Mouse (Mus musculus) frontal cortex, adult 2 months (tissue): Measurements from ENCODE around the gene Mc3r. TPM values are rescaled to one million over a fixed set of nuclear protein-coding genes. Genes with fewer than 3 reads are reported as not detected.

Experiments
- DNase-seq, 2 experiments: peaks; one replicate each; pipeline ENCODE4 v3.0.0; 2022; ENCODE audit warnings: low spot score in 1 of 2; ENCODE audit errors: extremely low spot score in 1 of 2
- polyA plus RNA-seq: library from polyadenylated mRNA; depleted of rRNA; stranded (reverse); fragments of >200 nt; gene quantifications from 2 replicates; pipeline ENCODE4 v1.2.3, GENCODE M21; 2012; rRNA removed

Mc3r gene
- polyA plus RNA-seq = 0.13 and 0.22 TPM in 2 replicates

DNA sequence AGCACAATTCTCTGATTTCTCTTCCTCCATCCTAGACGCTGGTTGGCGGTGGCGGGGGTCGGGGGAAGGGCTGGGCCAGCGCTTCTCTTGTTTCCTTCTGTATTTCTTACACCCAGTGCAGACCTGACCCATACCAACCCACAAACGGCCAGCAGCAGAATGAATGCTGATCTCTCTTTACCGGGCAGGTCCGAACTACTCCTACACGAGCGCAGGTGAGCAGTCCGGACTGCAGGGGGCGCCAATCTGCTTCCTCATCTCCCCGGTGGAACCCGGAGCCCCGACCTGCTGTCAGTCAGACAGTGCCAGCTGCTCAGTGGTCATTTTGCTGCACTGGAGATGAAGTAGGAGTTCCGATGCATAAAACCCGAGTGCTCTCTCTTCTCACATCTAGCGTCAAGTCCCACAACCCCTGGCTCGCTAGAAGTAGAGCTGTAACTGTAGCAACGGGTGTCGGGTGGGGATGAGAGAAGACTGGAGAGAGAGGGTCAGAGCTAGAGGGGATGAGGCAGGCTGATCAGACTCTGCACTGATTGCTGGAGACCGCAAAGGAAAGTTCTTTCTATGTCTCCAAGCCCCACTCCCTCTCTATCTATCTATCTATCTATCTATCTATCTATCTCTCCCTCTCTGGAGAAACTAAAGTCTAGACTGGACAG is at the start of gene Mc3r:
Mc3r (plus strand) TSS at position 387 of the 659 bp plus-strand sequence.
- peak in 1 of 2 experiments; percentile 78 for DNase-seq

DNA sequence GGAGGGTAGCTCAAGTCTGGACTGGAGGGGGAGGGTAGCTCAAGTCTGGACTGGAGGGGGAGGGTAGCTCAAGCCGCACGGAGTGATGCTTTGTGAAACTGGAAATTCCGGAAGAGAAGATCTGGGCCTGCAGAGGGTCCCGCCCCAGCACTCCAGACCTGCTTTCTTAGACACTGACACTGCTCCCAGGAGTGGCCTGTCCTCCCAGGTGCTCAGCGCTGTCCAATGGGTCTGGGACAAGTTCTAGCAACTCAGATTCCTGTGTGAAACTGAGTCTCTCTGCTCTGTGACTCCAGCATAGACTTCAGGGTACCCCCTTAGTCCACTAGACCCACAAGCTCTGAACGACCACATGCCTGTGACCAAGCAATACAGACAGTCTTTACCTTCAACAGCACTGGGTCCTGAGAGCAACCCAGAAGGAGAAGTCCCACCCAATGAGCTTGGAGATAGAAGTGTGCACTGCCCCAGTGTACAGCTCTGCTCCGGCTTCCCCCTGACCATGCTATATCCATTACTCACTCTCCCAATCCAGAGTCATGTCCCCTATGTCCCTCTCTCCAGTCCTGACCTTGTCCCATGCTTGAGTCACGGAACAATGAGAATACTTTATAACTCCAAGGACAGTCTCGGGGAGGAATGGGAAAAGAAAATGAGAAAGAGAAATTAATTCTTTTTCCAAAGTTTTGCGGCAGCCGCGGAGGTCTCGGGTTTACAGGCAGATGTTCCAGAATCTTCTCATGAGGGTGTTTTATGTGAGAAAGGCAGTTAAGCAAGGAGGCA is 46.1 kb upstream of the Mc3r start:
- no peak for DNase-seq

DNA sequence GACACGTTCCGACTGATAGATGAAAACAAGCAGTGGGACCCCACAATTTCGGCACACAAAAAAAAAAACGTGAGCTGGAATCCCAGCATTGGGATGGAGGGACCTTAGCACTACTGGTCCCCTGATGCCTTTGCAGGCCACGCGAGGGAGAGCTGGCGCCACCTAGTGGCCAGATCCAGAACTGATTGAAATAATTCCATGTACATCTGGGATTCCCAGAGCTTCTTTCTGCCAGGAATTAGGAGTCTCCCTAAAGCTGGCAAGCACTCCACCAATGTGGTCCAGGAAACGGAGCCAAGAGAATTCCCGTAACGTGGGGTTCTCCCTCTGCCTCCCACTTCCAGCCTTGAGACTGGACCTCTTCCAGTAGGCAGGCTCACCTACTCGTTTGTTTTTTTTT is 41.3 kb upstream of the Mc3r start:
- peak; percentile 74 to 98 for DNase-seq

DNA sequence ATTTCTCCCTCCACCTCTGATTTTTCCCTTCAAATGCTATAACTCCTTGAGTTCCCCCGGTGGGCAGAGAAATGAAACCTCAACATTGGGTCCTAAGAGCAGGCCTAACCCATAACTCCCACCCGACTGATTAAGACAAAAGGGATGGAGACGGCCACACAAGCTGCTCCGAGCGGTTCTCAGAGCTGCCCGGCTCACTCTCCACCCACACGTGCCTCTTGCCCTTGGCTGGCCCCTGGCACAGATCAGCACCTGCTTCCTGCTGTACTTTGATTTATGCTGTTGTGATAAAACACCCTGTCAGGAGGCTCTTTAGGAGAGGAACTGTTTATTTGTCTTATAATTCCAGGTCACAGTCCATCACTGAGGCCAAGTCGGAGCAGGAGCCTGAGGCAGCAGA is 34.8 kb upstream of the Mc3r start:
- no peak for DNase-seq

DNA sequence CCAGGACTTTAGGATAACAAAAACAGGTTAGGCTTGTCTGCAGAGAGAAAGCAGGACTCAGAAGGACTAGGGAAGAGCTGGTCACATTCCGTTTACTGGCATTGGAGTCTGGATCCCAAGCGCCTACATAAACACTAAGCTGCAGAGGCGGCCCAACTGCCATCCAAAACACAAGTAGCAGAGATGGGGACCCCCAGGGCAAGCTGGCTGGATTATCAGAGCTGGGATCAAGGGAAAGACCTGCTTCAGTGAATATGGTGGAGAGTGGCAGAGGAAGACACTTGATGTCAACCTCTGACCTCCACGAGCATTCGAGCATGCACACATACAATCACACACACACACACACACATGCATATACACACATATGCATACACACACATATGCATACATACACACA is 34.0 kb upstream of the Mc3r start:
- DNase-seq = no peak

DNA sequence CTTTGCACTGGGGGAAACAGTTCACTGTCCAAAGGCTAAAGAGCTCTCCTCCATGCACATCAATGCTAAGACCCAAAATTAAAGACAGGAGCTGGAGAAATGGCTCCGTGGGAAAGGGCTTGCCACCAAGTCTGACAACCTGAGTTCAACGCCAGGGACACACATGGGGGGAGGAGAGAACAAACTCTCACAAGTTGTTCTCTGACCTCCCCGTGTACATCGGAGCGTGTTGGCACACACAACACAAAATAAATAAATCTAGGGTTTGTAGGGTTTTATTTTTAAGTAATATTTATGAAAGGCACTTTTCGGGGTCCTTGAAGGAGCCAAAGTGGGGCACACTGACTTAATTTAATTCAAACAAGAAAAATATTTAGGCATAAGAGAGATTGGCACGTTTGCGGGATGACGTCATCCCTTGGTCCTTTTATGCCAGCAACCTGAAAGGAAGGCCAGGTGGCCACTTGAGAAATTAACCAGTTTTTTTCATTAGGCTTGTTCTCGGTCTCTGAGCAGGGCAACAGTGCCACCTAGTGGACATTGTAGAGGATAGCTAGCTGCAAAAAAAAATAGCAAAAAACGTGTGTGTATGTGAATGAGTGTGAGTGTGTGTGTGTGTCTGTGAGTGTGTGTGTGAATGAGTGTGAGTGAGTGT is 32.7 kb upstream of the Mc3r start:
- peak in 1 of 2 experiments; percentile 72 for DNase-seq

DNA sequence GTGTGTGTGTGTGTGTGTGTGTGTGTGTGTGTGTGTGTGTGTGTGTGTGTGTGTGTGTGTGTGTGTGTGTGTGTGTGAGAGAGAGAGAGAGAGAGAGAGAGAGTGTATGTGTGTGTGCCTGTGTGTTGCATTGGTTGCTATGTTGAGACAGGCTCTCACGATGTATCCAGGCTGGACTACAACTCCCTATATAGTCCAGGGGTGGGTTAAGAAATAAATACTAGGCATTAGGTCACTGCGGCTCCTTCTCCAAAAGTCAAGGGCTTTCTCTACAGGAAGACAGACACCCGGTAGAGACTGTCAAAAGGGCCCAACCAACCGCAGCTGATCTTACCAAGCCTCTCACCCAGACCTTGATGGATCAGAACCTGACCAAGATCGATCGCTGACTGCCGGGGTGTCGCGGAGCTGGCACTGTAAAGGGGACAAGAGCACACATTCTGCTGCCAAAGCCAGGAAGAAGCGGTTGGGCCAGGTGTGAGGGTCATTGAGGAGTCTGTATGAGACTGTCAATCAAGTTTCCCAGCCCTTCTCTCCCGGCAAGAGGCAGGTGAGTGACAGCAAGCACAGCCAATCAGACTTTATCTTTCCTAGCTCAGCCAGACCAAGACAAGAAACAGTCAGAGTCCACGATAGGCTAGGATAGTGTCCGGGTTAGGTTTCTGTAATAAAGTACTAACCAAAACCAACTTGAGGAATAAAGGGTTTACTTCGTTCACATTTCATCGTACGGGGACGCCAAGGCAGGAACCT is 32.0 kb upstream of the Mc3r start:
- DNase-seq = no peak

DNA sequence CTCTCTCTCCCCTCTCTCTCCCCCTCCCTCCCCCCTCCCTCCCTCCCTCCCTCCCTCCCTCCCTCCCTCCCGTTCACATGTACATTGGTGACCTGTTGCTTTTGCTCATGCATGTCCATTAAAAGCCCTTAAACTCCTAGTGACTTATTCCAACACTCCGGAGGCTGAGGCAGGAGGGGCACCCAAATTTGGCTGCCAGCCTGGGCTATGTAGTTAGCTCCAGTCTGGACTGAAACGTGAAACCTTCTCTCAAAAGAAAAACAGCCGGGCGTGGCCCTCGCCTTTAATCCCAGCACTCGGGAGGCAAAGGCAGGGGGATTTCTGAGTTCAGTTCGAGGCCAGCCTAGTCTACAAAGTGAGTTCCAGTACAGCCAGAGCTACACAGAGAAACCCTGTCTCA is 30.4 kb upstream of the Mc3r start:
- DNase-seq = no peak

DNA sequence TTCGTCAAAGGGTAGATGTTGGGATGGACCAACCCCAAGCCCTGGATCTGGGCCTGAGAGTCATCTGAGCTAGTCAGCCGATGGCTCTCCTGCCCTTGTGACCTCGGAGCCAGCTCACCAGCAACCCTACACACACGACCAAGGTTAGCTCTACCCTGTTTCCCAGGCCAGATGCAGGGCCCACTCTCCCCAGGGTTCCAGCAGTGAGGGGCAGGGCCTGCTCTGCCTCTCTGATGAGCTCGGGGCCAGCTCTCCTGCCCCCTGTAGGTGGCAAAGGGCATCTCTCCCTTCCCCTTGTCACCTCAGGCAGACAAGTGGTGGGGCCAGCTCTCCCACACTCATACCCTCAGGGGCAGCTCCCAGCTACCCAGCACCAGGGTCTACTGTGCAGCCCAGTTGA is 29.1 kb upstream of the Mc3r start:
- no peak for DNase-seq

DNA sequence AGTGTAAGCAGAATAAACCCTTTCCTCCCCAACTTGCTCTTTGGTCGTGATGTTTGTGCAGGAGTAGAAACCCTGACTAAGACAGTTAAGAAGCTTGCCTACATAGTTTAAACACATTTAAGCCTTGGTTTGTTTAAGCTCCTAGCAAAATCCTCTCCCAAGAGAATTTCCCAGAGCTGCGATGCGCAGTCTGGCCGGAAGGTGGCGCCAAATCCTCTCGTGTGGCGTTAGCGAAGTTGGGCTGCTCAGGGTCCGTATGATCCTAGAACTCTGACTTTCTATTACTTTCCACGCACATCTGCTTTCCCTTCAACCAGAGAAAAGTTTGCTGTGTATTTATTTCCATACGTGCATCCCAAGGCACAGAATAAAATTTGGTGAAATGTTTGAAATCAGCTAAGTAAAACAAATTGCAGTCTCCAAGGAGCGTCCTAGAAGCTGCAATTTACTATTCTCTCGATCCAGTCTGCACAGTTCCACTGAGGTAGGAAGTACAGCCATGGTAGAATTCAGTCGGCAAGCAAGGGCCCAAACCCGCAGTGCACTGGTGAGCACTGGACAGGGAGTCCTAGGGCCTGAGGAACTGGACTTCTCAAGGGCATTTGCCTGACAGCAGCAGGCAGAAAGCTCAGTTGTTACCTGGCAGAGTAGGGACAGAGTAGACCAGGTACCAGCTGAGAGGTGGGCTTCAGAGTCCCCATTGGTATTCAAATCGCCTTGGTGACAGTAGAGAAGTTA is 26.5 kb upstream of the Mc3r start:
- peak in 1 of 2 experiments; percentile 83 for DNase-seq

DNA sequence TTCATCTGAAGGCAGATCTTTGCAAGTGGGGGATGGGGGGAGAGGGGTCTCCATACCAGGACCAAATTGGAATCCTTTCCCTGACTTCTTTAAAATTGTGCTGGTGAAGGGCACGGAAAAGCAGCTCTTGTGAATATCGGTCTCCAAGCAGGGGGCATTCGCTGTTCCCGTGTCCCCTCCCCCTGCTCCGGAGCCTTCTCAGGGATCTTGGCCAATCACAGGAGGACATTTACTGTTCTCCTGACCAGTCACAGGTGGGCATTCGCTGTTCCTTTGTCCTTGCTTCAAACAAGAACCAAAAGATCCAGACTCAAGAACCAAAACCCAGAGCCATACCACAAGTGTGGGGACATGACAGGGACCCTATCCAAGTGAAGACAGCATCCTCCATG is 25.9 kb upstream of the Mc3r start:
- peak in 1 of 2 experiments; percentile 32 for DNase-seq

DNA sequence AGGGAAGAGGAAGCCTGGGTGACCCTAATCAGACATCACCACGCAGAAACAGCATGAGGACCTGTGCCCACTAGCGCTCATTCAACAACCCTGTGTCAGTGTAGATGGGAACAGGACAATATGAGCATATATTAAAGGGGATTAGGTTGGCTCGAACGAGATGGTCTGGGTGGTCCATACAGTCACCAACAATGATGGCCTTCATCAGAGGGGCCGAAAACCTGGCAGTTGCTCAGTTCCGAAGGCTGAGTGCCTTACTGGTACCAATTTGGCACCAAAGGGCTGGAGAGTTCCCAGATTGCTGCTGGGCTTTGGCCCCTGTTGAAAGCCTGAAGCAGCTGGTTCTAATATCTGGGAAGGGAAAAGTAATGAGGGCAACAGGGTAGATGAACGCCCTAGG is 25.4 kb upstream of the Mc3r start:
- peak in 1 of 2 experiments; percentile 31 for DNase-seq

DNA sequence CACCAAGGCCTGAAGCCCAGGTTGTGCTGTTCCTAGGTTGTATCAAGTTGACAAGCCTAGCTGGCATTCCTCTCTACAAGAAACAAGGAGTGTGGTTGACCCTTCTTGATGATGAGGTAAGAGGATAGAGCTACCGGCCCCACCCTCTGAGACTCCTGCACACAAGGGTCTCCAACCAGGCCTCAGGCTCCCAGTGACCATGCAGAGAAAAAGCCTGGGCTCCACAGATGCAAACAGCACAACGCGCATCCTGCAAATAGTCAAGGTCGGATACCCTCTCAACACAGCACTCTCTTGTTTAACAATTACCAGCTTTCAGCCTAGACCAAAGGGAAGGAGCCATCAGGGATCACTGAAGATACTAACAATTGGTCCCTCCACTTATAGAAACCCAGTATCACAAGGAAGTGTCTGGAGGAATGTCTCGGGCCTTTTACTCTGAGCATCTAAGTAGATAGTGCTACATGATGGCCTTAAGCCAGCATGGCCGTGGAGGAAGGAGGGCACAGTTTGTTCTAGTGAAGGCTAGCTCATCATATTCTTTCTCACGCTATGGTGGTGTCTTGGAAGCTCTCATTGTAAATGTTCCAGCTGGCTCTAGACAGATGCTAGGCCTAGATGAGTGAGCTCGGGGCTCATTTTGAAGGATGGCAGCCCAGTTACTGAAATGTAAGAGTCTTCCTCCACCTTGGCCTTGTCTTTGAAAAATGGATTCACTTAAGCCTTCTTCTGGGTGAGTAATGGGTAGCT is 24.7 kb upstream of the Mc3r start:
- DNase-seq = no peak

DNA sequence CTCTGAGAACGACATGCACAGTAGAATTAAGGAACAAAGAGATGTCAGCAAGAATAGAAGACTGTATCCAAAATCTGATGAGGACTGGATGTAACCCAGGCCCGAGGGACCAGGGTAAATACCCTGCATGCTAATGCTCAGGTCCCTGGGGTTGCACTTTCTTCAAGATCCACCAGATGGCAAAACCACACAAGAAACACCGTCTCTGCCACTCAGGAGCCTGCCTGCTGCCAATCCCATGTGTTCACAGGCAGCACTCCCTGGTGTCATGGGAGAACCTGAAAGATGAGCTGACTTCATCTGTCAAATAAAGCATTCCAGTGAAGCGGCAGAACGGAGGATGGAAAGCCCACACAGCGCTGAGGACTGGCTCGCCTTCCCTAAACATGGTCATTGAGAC is 21.3 kb upstream of the Mc3r start:
- peak; percentile 24 to 80 for DNase-seq

DNA sequence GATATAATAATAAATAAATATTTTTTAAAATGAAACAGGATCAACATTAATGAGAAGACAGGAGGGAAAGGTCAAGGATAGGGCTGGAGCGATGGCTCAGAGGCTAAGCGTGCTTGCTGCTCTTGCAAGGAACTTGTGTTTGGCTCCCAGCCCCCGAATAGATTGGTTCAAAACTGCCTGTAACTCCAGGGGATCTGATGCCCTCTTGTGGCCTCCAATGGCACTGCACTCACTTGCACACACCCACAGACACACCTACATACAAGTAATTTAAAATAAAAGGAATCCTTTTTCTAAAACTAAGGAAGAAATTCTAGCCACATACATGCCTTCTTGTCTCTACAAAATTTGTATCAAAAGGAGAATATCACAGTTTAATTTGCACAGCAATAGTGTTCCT is 20.5 kb upstream of the Mc3r start:
- no peak for DNase-seq

DNA sequence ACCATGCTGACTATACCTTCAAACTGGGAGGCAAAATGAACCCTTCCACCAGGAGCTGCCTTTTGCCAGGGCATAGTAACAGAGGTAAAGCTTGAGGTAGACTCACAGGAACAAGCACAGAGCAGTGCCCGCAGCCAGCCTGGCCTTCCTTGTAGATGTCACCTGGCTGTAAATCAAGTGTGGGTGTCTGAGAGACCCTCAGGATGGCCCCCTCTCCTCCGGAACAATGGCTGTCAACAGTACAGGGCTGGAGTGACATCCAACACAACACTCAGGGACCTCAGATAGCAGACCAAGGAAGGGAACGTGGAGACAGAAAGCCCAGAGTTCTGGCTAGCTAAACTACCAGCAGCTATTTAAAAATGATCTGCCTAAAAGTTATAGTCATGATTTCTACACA is 19.1 kb upstream of the Mc3r start:
- DNase-seq = no peak

DNA sequence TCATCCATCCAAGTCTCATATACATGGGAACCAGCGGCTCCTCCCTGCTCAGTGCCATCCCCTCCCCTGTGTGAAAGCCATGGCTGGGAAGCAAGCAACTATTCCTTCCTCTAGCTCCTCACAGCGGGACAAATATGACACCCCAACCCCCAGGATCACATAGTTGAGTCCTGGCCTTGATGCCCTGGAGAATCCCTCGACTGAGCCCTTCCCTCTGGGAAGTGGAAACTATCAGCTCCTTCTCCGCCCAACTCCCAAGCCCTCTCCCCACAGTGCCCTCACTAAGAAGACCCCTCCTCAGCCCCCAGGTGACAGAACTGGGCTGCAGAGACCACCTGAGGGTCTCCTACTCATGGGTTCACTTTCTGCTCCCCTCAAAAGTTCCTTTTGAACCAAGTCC is 18.2 kb upstream of the Mc3r start:
- DNase-seq = no peak

DNA sequence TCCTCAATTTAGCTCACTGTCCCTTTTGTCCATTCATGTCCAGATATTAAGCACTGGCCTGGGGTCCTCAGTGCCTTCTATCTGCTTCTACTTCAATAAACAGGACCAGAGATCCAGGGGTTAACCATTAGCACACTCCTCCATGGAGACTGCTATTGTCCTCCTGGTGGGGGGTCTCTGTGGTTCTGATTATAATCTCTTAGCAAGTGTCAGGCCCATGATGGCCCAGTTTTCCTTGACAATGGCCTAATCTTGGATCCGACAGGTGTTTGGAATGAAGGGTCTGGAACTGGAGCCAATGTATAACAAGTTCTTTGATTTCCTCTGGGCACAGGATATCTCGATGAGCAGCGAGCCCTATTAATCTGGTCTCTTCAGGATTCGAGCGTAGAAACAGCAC is 10.1 kb upstream of the Mc3r start:
- no peak for DNase-seq

DNA sequence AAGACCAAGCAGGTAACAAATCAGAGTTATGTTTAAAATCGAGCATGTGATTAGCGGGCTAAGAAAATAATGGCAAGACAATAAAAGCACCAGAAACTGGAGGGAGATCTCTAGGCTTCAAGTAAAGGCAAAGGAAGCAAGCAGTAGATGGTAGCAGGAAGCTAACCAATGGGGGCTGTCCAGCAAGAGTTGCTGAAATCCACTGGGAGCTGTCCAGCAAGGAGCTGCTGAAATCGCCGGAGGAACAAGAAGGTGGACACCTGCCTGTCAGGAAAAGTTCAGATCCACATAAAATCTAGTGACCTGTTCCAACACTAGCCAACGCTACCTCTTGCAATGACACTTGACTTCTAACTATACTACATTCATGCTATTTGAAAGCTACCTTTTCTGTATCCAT is 7.3 kb upstream of the Mc3r start:
- no peak for DNase-seq

DNA sequence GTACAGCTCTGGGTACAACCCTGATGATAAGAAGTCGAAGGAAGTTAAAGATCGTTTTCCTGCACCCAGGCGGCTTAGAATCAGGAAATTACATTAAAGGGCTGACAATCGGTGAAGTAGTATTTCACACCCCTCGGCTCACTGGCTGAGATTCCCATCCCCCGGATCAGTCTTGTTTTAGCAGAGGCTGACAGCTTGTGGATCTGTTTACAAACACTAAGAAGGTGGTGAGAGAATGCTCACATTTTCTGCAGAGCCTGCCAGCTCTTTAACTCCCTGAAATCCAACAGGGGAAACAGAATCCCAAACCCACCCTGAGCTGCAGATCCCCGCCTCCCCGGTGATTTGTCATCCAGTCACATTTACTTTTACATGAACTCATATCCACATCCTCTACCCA is 2.8 kb upstream of the Mc3r start:
- DNase-seq = no peak
